Mouse (Mus musculus): ENCODE results near the gene Gm1604a. TPM values are rescaled to one million over a fixed set of nuclear protein-coding genes. Genes with fewer than 3 reads are reported as not detected.
"Not testable (repeated sequence)": the region's sequence is repeated elsewhere in the genome, so short reads cannot be mapped to it uniquely, and the experiment has no call there.

Gene Gm1604a
- polyA plus RNA-seq, 1 experiment: not detected

DNA sequence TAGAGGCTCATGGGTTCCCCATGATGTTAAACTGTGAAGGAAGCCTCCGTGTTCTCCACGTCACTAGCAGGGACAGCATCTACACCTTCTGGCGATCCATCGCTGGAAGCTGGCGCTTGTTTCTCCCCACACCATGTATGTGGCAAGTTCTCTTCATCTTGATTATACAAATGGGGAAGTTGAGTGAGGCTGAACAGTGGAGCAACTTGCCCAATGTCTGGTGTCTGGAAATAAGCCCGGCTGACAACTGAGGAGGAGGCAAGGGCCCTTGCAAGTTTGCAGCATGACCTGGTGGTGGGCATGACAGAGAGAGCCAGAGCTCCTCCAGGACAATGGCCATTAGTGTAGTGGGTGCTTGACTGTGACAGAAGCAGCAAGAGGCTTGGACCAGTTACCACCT lies 50.2 kb downstream of the Gm1604a start:
- WGBS: 79% methylated on average over 5 of the region's 6 CpGs
- H3K4me1 ChIP-seq (ENCODE audit: control insufficient read depth, insufficient read depth, insufficient read length, low read length); H3K27ac ChIP-seq (ENCODE audit: insufficient read depth, low read depth, low read length); H3K27me3 ChIP-seq (ENCODE audit: control insufficient read depth, insufficient read depth, low read length); H3K4me3 ChIP-seq (ENCODE audit: low read depth, low read length); H3K36me3 ChIP-seq (ENCODE audit: control insufficient read depth, insufficient read depth, low read length): not testable (repeated sequence)

DNA sequence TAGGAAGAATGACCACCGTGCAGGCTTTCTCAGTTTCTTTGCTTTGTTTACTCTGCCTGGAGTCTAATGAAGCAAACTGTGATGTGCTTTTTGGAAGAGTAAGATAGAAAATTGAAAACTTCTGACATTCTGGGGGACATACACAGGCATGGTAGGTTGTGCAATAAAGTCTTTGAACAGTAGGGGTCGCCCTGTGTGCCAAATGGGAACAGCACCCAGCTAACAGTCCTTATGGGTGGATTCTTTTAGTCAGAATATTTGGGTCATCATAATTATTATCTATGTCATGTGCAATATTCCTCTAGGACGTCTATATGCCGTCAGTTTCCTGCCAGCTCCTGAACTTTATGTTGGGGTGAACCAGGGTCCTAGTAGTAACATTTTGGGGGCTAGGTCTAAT lies 54.2 kb downstream of the Gm1604a start:
- H3K4me3 ChIP-seq (ENCODE audit: low read depth, low read length); H3K4me1 ChIP-seq (ENCODE audit: control insufficient read depth, insufficient read depth, insufficient read length, low read length); H3K27me3 ChIP-seq (ENCODE audit: control insufficient read depth, insufficient read depth, low read length); H3K27ac ChIP-seq (ENCODE audit: insufficient read depth, low read depth, low read length); H3K36me3 ChIP-seq (ENCODE audit: control insufficient read depth, insufficient read depth, low read length): not testable (repeated sequence)
- WGBS: 0% methylated on average over 1 of the region's 4 CpGs

DNA sequence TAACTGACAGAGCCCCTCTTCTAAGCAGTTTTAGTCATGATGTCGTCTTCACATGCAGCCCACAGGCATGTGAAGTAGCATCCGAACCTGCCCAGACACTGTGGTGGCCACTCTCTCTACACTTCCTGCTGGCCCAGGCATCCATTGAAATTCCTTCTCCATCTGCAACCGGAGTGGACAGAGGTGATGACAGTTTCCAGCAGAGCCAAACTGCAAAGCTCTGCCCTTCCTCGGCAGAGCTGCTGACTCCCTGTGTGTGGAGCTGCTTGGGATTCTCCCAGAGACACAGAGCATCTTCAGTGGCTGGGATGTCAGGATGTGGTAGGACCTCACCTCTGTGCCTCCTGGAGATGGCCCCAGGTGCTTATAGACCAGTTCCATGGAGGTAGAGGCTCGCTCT lies 59.2 kb downstream of the Gm1604a start:
- not testable (repeated sequence) for H3K36me3 ChIP-seq (ENCODE audit: control insufficient read depth, insufficient read depth, low read length); H3K4me1 ChIP-seq (ENCODE audit: control insufficient read depth, insufficient read depth, insufficient read length, low read length); H3K27ac ChIP-seq (ENCODE audit: insufficient read depth, low read depth, low read length); H3K27me3 ChIP-seq (ENCODE audit: control insufficient read depth, insufficient read depth, low read length); H3K4me3 ChIP-seq (ENCODE audit: low read depth, low read length)
- no CpG with 5 or more reads among the region's 5 CpGs for WGBS

DNA sequence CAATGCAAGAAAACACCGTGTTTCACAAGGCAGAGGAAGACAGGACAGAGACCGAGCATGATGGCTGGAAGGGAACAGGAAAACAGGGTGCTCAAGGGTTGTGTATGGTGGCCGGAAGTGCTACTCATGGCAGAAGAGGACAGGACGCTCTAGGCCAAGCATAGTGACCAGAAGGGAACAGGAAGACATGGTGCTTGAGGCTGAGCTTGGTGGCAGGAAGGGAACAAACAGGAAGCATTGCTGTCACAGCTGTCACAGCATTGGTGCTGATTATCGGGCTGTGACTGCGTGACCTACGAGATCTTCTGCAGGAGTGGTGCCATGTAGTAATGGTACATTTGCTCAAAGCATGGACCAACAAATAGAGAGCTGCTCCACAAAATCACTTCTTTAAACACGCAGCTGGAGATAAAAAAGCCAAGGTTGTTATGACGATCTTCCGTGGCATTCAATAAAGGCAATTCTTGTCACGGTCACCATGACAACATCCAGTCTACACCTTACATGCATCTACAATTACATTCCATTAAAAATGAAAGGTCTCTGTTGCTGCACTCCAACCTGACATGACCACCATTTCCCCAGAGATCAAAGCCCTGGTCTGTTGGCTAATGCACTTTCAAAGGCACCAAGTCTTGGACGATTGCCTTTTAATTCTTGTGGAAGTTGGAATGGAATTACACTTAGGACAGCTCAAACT lies 60.3 kb downstream of the Gm1604a start:
- no CpG with 5 or more reads among the region's 12 CpGs for WGBS
- H3K4me3 ChIP-seq (ENCODE audit: low read depth, low read length); H3K4me1 ChIP-seq (ENCODE audit: control insufficient read depth, insufficient read depth, insufficient read length, low read length); H3K27ac ChIP-seq (ENCODE audit: insufficient read depth, low read depth, low read length); H3K36me3 ChIP-seq (ENCODE audit: control insufficient read depth, insufficient read depth, low read length); H3K27me3 ChIP-seq (ENCODE audit: control insufficient read depth, insufficient read depth, low read length): not testable (repeated sequence)

DNA sequence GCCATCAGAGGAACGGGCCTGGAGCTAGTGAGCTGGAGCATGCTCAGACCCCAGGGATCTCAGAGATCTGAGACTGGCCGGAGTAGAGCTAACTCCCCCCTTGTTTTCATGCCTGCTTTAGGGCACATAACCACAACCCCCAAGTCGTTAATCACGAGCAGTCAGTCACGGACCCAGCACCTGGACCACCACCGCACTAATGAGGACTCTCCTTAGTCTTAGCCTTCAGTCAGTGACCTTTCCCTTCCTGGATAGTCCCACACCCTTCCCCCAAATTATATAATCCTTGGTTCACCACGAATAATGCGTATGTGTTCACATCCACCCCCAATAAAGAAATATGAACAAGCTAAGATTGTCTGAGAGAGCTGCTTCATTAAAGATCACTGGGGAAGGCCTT lies 61.5 kb downstream of the Gm1604a start:
- H3K36me3 ChIP-seq (ENCODE audit: control insufficient read depth, insufficient read depth, low read length); H3K4me1 ChIP-seq (ENCODE audit: control insufficient read depth, insufficient read depth, insufficient read length, low read length); H3K4me3 ChIP-seq (ENCODE audit: low read depth, low read length); H3K27me3 ChIP-seq (ENCODE audit: control insufficient read depth, insufficient read depth, low read length); H3K27ac ChIP-seq (ENCODE audit: insufficient read depth, low read depth, low read length): not testable (repeated sequence)
- WGBS: 71% methylated on average over 6 of the region's 8 CpGs

DNA sequence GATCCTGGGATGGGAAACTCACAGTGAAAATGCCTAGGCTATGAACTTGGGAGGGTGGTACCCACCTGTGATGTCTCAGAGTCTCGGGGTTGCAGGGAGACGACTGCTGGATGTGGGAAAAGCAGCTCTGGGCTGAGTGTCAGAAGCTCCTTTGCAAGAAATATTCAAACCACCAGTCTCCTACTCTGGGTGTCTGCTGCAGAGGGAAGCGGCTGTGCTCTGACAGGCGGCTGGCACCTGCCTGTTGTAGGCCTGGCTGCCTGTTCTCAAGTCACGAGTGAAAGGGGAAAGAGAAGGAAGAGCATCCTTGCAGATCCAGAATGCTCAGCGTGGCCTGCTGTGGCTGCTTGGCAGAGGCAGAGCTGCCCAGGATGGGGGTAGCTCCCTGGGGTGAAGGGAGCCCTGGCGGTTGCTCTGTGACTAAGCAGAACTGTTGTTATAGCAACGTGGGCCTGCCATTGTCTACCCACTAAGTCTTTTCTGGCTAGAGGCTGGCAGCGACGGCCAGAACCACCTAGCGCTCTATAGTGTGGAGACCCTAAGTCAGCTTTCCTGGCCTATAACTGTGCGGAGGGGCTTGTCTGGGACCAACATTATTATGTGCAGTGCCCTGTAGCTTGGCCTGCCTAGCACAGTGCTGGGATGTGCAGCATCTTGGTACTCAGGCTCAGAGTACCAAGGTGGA lies 72.6 kb downstream of the Gm1604a start:
- not testable (repeated sequence) for H3K4me3 ChIP-seq (ENCODE audit: low read depth, low read length); H3K4me1 ChIP-seq (ENCODE audit: control insufficient read depth, insufficient read depth, insufficient read length, low read length); H3K27ac ChIP-seq (ENCODE audit: insufficient read depth, low read depth, low read length); H3K36me3 ChIP-seq (ENCODE audit: control insufficient read depth, insufficient read depth, low read length); H3K27me3 ChIP-seq (ENCODE audit: control insufficient read depth, insufficient read depth, low read length)
- WGBS: no CpG with 5 or more reads among the region's 12 CpGs

DNA sequence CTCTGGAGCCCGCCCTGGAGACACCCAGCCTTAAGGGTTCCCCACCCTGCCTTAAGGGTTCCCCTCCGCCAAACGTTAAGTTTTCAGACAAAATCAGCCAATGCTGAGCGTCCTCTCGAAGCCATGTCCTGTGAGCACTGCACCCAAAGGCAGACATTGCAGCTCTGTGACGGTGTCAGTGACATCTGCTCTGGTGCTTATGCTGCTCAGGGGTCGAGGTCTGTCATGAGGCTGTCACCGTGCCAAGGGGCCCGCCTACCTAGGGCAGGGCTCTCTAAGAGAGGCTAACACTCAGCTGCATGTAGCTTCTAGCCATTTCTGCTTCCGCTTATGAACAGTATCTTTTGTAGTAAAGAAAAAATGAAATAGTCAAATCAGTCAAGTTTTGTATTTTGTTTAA lies 73.7 kb downstream of the Gm1604a start:
- H3K36me3 ChIP-seq (ENCODE audit: control insufficient read depth, insufficient read depth, low read length); H3K4me1 ChIP-seq (ENCODE audit: control insufficient read depth, insufficient read depth, insufficient read length, low read length); H3K4me3 ChIP-seq (ENCODE audit: low read depth, low read length); H3K27me3 ChIP-seq (ENCODE audit: control insufficient read depth, insufficient read depth, low read length); H3K27ac ChIP-seq (ENCODE audit: insufficient read depth, low read depth, low read length): not testable (repeated sequence)
- 62% methylated on average over 9 of the region's 10 CpGs for WGBS

DNA sequence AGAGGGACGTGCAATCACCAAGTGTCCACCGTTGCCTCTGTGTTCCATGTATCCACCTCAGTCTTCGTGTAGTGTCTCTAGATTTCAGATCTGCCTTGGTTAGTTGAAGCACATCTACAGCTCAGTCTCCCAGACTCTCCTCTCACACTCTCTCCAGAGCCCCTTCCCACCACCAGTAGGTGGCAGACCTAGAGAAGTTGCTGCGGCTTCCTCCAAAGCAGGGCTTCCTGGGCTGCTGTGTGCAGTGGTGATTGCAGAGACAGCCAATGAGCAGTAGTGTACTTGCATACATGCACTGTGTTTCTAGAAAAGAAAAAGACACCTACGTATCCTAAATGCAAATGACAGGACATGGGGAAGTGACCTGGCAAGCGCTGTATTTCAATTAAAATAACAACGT lies 77.6 kb downstream of the Gm1604a start:
- H3K4me1 ChIP-seq (ENCODE audit: control insufficient read depth, insufficient read depth, insufficient read length, low read length); H3K36me3 ChIP-seq (ENCODE audit: control insufficient read depth, insufficient read depth, low read length); H3K4me3 ChIP-seq (ENCODE audit: low read depth, low read length); H3K27ac ChIP-seq (ENCODE audit: insufficient read depth, low read depth, low read length); H3K27me3 ChIP-seq (ENCODE audit: control insufficient read depth, insufficient read depth, low read length): not testable (repeated sequence)
- no CpG with 5 or more reads among the region's 7 CpGs for WGBS

DNA sequence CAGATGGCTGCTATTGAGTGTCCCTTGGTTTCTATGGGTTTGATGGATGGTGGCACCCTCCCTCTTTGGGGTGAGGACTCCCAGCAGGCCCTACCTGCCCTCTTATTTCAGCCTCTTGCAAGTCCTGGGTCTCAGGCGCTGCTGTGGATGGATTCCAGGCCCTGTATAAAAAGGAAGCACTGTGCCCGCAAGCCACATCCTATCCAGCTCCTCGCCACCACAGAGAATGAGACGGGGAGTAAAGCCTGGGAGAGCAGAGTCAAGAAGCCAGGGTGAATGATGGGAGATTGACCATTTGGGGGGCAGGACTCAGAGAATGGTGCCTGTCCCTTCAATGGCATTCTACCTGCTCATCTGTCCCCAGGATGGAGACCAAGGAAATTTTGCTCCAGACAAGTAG lies 86.3 kb downstream of the Gm1604a start:
- not testable (repeated sequence) for H3K4me1 ChIP-seq (ENCODE audit: control insufficient read depth, insufficient read depth, insufficient read length, low read length); H3K4me3 ChIP-seq (ENCODE audit: low read depth, low read length); H3K27ac ChIP-seq (ENCODE audit: insufficient read depth, low read depth, low read length); H3K36me3 ChIP-seq (ENCODE audit: control insufficient read depth, insufficient read depth, low read length); H3K27me3 ChIP-seq (ENCODE audit: control insufficient read depth, insufficient read depth, low read length)
- 69% methylated on average over 4 of the region's 4 CpGs for WGBS

DNA sequence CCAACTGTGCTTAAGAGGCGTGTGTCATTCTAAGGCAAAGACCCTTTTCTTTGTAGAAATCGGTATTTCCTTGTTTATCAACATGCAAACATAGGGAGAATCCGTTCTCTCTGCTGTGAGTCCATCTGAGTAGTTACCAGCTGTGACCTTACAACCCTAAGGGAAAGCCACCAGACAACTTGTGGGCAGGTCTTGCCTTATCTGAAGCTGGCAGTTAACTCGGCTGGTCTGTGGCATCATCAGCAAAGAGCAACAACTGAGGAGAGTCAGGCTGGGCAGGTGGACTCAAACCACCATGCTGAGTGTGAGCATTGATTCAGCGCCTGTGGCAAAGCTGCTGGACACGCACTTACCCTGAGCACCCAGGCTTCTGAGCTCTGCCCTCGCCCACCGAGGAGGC lies 90.9 kb downstream of the Gm1604a start:
- WGBS: 56% methylated on average over 8 of the region's 8 CpGs
- H3K27me3 ChIP-seq (ENCODE audit: control insufficient read depth, insufficient read depth, low read length); H3K4me3 ChIP-seq (ENCODE audit: low read depth, low read length); H3K4me1 ChIP-seq (ENCODE audit: control insufficient read depth, insufficient read depth, insufficient read length, low read length); H3K36me3 ChIP-seq (ENCODE audit: control insufficient read depth, insufficient read depth, low read length); H3K27ac ChIP-seq (ENCODE audit: insufficient read depth, low read depth, low read length): not testable (repeated sequence)

DNA sequence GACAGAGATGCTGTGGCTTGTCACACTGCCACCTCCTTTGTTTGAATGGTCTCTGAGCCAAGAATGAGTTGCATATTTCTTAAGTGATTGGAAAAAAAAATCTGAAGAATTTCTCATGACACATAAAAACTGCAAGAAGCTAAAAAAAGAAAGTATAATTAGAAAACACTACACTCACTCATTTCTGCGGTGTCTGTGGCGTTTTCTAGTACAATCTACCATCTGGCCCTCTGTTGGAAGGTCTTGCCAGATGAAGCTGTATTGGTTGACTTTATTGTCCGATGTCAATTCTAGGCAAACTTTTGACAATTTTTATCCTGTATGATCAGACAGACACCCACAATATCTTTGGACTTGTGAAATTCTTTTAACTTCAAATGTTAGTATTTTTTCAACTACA lies 95.5 kb downstream of the Gm1604a start:
- H3K4me3 ChIP-seq (ENCODE audit: low read depth, low read length); H3K4me1 ChIP-seq (ENCODE audit: control insufficient read depth, insufficient read depth, insufficient read length, low read length); H3K27ac ChIP-seq (ENCODE audit: insufficient read depth, low read depth, low read length); H3K36me3 ChIP-seq (ENCODE audit: control insufficient read depth, insufficient read depth, low read length); H3K27me3 ChIP-seq (ENCODE audit: control insufficient read depth, insufficient read depth, low read length): not testable (repeated sequence)
- 87% methylated on average over 3 of the region's 3 CpGs for WGBS

DNA sequence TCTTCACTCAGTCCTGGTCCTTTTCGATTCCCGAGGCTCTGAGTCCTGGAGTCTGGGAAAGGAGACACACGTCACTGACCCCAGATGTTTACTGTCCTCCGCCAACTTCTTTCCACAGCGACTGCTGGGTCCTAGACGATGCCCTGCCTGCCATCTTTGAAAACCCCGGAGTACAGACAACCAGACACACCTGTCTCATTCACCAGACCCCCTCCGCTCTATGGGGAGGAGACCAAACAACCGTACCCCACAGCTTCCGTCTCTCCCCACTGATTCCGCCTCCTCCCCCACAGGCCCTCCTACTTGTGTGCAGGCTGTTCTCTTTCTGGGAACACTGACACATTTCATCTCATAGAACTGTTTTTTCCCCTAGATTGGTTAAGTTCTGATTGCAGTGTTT lies 97.2 kb downstream of the Gm1604a start:
- not testable (repeated sequence) for H3K4me1 ChIP-seq (ENCODE audit: control insufficient read depth, insufficient read depth, insufficient read length, low read length); H3K36me3 ChIP-seq (ENCODE audit: control insufficient read depth, insufficient read depth, low read length); H3K27ac ChIP-seq (ENCODE audit: insufficient read depth, low read depth, low read length); H3K27me3 ChIP-seq (ENCODE audit: control insufficient read depth, insufficient read depth, low read length); H3K4me3 ChIP-seq (ENCODE audit: low read depth, low read length)
- WGBS: 70% methylated on average over 11 of the region's 11 CpGs
